Mouse (Mus musculus): ENCODE results near the gene Dhx15.

Dhx15 gene

GRCm38 (mm10) chr5:52141936-52142335, 48.4 kb downstream of the Dhx15 start:
- DNase-seq: no peak

GRCm38 (mm10) chr5:52138819-52139218, 51.5 kb downstream of the Dhx15 start:
- no peak for DNase-seq

- DNase-seq: no peak
Measured at GRCm38 (mm10) chr5:52138134-52138533, 52.2 kb downstream of the Dhx15 start.

GRCm38 (mm10) chr5:52135460-52136141, 54.7 kb downstream of the Dhx15 start:
- no peak for DNase-seq

GRCm38 (mm10) chr5:52132840-52133239, 57.5 kb downstream of the Dhx15 start:
- DNase-seq: no peak

GRCm38 (mm10) chr5:52132092-52132491, 58.2 kb downstream of the Dhx15 start:
- peak; percentile 56 for DNase-seq

- DNase-seq: no peak
Measured at GRCm38 (mm10) chr5:52131389-52131788, 58.9 kb downstream of the Dhx15 start.

- DNase-seq: no peak
Measured at GRCm38 (mm10) chr5:52130496-52130895, 59.8 kb downstream of the Dhx15 start.

GRCm38 (mm10) chr5:52126263-52126662, 64.1 kb downstream of the Dhx15 start:
- no peak for DNase-seq

GRCm38 (mm10) chr5:52125854-52126253, 64.5 kb downstream of the Dhx15 start:
- no peak for DNase-seq

GRCm38 (mm10) chr5:52122146-52122545, 68.2 kb downstream of the Dhx15 start:
- DNase-seq: no peak

- DNase-seq: no peak
Measured at GRCm38 (mm10) chr5:52119822-52120221, 70.5 kb downstream of the Dhx15 start.

- no peak for DNase-seq
Measured at GRCm38 (mm10) chr5:52119192-52119591, 71.1 kb downstream of the Dhx15 start.

- DNase-seq: no peak
Measured at GRCm38 (mm10) chr5:52117829-52118228, 72.5 kb downstream of the Dhx15 start.

GRCm38 (mm10) chr5:52116404-52116803, 73.9 kb downstream of the Dhx15 start:
- no peak for DNase-seq

GRCm38 (mm10) chr5:52115821-52116317, 74.4 kb downstream of the Dhx15 start:
- DNase-seq: peak; percentile 58

- DNase-seq: no peak
Measured at GRCm38 (mm10) chr5:52114751-52115451, 75.4 kb downstream of the Dhx15 start.

- no peak for DNase-seq
Measured at GRCm38 (mm10) chr5:52113851-52114731, 76.2 kb downstream of the Dhx15 start.

- DNase-seq: no peak
Measured at GRCm38 (mm10) chr5:52112953-52113841, 77.1 kb downstream of the Dhx15 start.

- DNase-seq: no peak
Measured at GRCm38 (mm10) chr5:52112191-52112760, 78.0 kb downstream of the Dhx15 start.

- no peak for DNase-seq
Measured at GRCm38 (mm10) chr5:52110808-52111663, 79.3 kb downstream of the Dhx15 start.
